Mouse (Mus musculus): ENCODE measurements at regions not wholly inside any gene's neighbourhood (a gene's known extent, or its start where the extent isn't known, plus 50 kb on each side); places are given as distances from the start of the nearest gene placed in this dataset.

DNA sequence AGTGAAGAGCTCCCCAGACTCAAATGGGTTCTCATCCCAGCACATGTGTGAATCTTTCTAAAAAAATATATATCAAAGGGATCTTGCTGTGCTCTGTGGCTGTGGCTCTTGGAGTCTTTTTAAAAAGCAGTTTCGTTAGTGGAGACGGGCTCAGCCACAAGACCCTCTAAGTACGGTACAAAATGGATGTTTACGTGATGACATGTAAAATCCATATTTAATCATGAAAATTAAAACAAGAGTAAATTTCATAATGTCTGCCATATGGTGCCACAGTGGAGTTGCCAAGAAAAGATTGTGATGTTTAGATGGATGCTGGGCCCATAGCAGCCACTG lies 161.1 kb downstream of the Thbs2 start:
- TF ChIP-seq CTCF (IDR thresholded peaks at IDR 0.05; ENCODE audit: low read depth, low read length) (no peak), TAL1 (conservative IDR thresholded peaks at IDR 0.05; ENCODE audit: low read depth, low read length) (no peak), GATA1 (IDR thresholded peaks at IDR 0.05; ENCODE audit: borderline replicate concordance, low read length) (no peak), POLR2AphosphoS5 (IDR thresholded peaks at IDR 0.05; ENCODE audit: insufficient replicate concordance, low read depth, low read length) (no peak)
